Mouse (Mus musculus) left cerebral cortex, adult 8-10 months (tissue): ENCODE data around the gene Acad10. TPM values are rescaled to one million over a fixed set of nuclear protein-coding genes. Genes with fewer than 3 reads are reported as not detected.

Source experiments
- total RNA-seq, 4 experiments: library from RNA; stranded (reverse); gene quantifications; 2 replicates each; pipeline ENCODE4 v1.2.4; 2022

The Acad10 gene
- total RNA-seq, 4 experiments from 2014 or later = 3.9 to 5.6 (median 4.6) TPM

Other genes starting within 250 kb of the Acad10 start
- gene Tmem116, start 208.6 kb downstream of the Acad10 start, total RNA-seq = 10 to 100 TPM in 1 of 4 experiments, 1 to 10 TPM in 3; 6.6 to 10.1 (median 7.8) TPM
- gene Erp29, start 208.0 kb downstream of the Acad10 start, total RNA-seq = 100 to 1,000 TPM; 116 to 148 (median 130) TPM
- gene Adam1b, start 157.1 kb downstream of the Acad10 start, total RNA-seq = not detected
- gene Adam1a, start 115.0 kb downstream of the Acad10 start, total RNA-seq = 10 to 100 TPM in 3 of 4 experiments, 1 to 10 TPM in 1; 8.7 to 12.4 (median 11.5) TPM
- gene Gm42878, start 115.0 kb downstream of the Acad10 start, total RNA-seq = not detected
- 10 to 100 TPM; 66.6 to 79.0 (median 74.5) TPM for gene Mapkapk5, start 114.6 kb downstream of the Acad10 start, total RNA-seq
- 100 to 1,000 TPM; 131 to 154 (median 140) TPM for gene Aldh2, start 66.7 kb downstream of the Acad10 start, total RNA-seq
- gene Acad12, start 41.6 kb downstream of the Acad10 start, total RNA-seq = 1 to 10 TPM; 6.4 to 8.2 (median 6.7) TPM
- gene Brap, start within 50 bp of the Acad10 start, total RNA-seq = 10 to 100 TPM; 58.0 to 65.2 (median 60.9) TPM
- 100 to 1,000 TPM; 199 to 223 (median 216) TPM for gene Atxn2, start 50.8 kb upstream of the Acad10 start, total RNA-seq
- 10 to 100 TPM; 17.9 to 22.1 (median 19.9) TPM for gene Sh2b3, start 177.1 kb upstream of the Acad10 start, total RNA-seq
- 10 to 100 TPM in 2 of 4 experiments, 1 to 10 TPM in 2; 9.3 to 11.0 (median 9.7) TPM for gene Pheta1, start 188.5 kb upstream of the Acad10 start, total RNA-seq